Mouse (Mus musculus): ENCODE data around the gene Smc3. TPM values are rescaled to one million over a fixed set of nuclear protein-coding genes. Genes with fewer than 3 reads are reported as not detected.
A peak's percentile ranks its signal among the peaks of the same experiment; 100 is the strongest.

Gene Smc3
- total RNA-seq (2021) = 10 to 100 TPM; 49.4 to 55.9 TPM
- long read RNA-seq, experiment 1, full-length matches to known transcripts = 14 of 17 reads
- long read RNA-seq, experiment 1, partial matches to known transcripts = 3 of 17 reads
- long read RNA-seq, experiment 1, other reads (novel, unspliced or antisense) = 0 of 17 reads
- long read RNA-seq, experiment 2, full-length matches to known transcripts = 52 of 77 reads
- long read RNA-seq, experiment 2, partial matches to known transcripts = 25 of 77 reads
- long read RNA-seq, experiment 2, other reads (novel, unspliced or antisense) = 0 of 77 reads

DNA sequence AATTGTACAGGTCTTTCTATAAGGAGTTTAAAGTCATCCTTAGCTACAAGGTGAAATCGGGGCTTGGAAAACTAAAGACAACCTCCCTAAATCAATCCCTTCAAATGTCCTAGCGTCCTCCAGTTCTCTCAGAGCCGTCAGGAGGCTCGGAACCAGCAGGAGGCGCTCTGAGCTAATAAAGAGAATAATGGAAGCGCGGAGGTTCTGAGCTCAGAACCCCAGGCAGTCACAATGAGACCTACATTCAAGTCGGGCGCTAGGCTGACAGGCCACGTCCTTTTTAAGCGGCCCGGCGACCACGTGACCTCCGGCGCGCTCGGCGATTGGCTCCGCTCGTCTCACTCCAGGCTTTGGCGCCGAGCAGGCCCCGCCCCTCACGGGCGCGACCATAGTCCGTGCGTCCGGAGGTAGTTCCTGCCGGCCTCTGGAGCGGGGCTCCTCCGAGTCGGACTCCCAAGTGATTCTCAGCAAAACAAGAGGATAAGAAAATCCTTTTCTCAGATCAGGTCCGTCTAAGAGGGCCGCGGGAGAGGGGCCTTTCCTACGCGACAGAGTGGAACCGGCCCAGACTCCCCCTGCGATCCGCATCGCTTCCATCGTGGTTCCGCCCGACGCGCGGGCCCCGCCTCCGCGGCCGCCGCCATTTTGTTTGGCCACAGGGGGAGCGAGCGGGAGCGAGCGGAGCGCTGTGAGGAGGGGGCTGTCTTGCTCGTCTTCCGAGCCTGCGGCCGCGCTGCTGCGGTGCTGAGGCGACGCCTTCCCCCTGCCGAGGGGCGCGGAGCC is at the start of gene Smc3:
Gene Smc3 (plus strand): TSS at position 642 of the 783 bp plus-strand sequence.
- DNase-seq (ENCODE audit: low spot score in 2 of 2) = peak; percentile 98 to 99

DNA sequence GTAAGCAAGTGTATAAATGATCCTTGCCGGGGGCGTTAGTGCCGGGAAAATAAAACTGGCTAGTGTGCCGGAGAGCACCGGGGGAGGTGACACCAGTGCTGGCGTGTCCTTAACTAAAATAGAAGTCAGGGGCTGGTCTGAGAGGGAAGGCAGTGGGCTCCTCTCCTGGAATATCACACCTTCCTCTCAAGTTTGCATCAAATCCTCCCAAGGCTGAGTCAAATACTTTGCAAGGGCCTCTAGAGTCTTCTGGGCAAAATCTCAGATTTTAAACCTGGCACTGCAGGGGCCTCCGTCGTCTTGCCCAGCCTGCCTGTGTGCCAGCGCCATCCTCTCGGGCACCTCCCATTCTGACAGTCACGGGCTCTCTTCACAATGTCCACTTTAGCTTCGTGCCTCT is 49.2 kb upstream of the Smc3 start:
- no peak for DNase-seq (ENCODE audit: low spot score in 2 of 2)

DNA sequence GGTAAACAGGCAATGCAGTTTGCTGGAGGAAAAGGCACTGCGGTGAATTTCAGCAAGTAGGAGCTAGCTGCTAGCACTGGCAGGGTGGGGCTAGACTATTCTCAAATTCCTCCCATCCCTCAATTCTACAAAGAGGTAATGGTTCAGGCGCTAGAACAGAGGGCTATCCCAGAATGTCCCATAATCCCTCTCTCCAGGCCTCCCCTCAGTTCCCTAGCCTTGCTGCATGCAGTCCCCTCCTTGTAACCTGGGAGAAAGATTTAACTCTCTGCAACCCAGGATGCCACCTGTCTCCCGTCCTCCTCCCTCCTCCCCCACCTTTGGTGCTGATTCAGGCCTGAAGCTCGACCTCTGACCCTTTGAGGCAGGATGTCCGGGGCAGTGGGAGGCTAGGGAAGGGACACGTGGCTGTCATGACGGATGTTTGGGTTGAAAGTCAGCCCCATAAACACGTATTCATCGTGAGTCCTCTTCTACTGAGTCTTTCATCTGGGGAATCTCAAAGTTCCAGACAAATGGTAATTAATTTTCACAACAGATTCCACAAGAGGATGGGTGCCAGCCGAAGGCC is 47.9 kb upstream of the Smc3 start:
- no peak for DNase-seq (ENCODE audit: low spot score in 2 of 2)

DNA sequence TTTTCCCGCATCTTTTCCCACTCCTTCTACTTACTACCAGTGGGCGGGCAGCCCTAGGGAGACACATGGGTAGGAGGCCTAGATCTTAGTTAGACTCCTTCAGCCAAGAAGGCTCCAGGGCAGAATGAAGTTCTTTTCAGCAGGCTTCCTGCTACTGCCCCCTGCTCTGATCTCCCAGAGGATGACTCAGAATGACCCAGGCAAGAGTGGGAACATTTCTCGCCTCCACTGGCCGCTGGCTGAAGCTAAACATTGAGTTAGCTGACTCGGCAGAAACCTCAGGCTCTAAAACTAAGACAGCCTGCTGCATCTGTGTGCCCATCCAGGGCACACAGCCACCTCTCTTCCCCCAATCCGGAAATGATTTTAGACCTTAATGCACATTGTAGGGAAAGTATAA is 47.4 kb upstream of the Smc3 start:
- no peak for DNase-seq (ENCODE audit: low spot score in 2 of 2)

DNA sequence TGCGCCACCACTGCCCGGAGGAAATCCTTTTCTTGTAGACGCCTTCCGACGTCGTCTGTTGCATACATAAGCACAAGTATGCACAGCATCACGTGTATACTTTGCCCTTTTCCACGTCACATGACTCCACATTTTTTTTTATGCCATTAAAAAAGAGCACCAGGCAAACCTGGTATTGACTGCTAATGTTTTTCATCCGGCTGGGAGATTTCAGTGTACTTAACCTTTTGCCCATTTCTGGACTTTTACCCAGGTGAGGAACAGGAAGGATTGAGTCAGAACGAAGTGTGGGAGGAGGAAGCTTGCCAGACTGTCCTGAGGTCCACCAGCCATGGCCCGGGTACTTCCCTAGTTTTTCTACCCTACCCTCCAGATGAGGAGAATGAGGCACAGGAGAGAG is 45.8 kb upstream of the Smc3 start:
- DNase-seq (ENCODE audit: low spot score in 2 of 2) = no peak

DNA sequence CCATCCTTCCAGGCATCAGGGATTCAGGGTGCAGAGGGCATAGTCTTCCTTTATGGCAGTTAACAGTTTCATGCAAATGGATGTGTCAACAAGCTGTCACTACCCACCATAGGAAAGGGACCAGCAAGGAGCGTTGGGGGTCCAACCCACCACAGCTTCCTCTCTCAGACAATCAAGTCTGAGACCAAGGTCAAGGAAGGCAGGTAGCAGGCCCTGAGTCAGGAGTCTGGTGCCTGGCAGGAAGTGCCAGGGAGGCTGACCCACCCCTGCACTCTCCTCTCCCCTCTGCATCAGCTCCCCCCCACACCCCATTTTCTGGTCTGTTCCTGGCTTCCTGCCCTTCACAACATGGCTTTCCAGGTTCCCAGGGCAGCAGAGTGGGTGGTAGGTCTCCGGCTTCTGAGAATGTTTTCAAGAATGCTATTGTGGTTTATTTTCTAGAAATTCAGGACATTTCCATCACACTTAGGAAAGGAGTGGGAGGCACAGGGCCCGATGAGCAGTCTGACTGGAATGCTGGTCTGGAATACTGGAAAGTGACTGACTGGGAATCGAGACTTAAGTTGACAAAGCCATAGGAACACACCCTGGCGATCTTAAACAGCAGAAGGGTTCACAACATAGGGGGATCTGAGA is 45.1 kb upstream of the Smc3 start:
- no peak for DNase-seq (ENCODE audit: low spot score in 2 of 2)

DNA sequence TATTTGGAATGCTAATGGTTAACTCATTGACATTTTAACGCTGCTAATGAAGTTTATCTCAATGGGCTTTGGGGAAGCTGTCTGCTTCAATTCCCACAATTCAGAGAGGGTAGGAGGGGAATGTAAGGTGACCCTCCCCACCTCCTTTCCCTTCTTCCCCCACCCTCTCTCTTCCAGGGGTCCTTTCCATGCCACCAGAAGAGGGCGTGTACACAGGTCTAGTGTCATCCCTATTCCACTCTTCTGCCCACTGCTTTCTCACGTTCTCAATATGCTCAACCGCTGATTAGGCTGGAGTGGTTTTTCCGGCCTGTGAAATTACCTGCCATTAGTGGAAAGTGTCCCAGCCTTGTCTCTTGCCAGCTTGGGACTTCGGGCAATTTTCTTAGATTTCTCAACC is 43.4 kb upstream of the Smc3 start:
- DNase-seq (ENCODE audit: low spot score in 2 of 2) = no peak

DNA sequence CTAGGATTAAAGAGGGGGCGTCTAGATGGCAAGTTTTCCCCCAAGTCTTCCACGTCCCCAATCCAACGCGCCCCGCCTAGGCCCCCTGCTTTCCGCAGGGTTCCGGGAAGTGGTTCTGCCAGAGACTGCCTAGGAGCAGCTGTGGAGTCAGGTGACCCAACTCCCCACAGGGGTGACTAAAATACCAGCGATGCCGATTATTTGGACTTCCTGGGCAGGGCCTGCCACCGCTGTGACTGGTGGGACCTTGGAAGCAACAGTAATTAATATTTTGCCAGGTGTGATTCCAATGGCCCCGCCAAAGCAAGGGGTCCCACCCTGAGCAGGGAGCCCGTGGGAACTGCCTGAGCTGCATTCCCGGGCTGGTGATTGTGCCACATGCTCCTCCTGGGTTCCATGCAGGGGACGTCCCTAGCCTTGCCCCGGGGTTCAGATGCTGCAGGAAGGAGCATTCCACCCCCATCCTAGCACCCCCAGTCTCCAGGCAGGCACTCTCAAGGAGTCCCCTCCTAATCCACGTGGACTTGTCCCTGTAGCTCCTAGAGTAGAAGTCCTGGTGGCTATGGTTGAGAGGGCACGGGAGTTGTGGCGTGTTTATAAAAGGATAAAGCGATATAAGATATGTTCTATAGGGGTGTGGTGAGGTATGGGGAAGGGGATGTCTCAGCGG is 42.8 kb upstream of the Smc3 start:
- no peak for DNase-seq (ENCODE audit: low spot score in 2 of 2)

DNA sequence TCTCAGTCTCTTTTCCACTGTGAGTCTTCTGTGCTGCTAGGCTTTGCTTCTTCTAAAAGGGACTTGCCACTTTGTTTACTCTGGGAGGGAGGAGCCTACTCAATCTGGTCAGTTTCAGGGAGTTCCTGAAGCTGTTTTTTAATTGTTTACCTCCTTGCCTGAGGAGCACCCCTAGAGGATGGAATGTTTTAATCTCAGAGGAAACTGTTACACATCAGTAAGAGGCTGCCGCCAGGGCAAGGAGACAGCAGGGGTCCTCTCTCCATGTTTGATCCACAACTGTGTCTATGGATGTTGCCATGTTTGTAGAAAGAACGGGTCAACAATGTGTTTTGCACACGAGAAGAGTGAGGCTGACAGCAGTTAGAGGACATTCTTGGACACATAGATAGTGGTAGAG is 39.8 kb upstream of the Smc3 start:
- DNase-seq (ENCODE audit: low spot score in 2 of 2) = no peak

DNA sequence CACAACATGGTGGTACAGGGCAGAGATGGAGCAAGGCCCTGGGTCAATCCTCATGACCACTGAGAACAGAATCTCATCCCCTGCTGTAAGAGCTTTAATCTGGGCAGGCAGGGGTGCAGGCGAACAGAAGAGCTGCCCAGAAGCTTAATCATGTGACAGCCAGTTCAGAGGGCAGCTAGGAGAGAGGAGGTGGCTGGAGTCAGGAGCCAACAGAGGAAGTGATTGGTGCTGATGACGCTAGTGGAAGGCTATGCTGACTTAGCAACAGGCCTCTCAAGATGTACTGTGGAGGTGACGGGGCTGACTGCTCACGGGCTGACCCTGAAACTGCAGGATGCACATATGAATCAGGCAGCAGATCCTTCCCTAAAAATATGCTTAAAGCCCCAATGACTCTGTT is 36.0 kb upstream of the Smc3 start:
- no peak for DNase-seq (ENCODE audit: low spot score in 2 of 2)

DNA sequence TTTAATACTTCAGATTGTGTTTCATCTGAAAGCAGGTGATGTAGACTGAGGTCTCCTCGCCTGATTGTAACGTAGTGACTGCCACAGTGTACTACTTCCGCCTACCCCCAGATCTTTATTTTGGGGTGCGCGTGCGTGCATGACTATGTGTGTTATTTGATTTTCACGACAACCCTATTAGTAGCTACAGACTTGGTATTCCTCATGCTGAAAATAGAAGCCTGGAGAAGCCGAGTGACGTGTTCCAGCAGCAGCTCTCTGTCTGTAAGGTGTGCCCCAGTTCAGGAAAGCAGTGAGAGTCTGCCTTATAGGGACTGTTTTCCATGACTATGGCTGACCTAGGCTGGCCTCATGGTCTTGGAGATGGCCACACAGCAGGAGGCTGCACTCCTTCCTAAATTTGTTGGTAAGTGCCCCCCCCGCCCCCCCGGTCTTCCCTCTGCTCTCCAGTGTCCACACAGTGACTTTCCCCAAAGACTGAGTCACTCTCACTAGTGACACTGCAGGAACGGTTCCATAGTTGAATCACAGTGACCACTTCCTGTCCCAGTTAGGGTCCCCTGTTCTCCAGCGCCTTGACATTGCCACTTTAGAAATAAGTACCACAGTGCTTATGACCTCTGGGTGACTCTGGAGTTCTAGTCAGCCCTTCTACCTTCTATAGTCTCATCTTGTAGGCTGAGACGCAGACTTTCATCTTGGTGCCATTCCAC is 34.5 kb upstream of the Smc3 start:
- DNase-seq (ENCODE audit: low spot score in 2 of 2) = no peak

DNA sequence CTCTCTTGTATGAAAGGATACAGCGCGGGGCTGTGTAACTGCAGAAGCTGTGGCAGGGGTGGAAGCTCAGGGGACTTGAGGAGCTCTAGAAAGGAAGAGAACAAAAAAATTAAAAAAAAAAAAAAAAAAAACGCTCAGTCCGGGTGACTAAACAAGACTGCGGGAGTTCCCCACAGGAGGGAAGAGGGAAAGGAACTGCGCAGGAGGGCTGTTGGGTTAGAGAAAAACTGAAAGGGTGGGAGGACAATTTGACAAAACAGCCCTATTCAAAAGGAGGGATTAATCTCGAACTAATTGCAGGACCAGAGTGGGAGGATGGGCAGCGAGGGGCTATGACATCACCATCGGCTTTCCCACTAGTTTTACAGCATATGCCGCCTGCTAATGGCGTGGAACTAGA is 32.3 kb upstream of the Smc3 start:
- no peak for DNase-seq (ENCODE audit: low spot score in 2 of 2)

DNA sequence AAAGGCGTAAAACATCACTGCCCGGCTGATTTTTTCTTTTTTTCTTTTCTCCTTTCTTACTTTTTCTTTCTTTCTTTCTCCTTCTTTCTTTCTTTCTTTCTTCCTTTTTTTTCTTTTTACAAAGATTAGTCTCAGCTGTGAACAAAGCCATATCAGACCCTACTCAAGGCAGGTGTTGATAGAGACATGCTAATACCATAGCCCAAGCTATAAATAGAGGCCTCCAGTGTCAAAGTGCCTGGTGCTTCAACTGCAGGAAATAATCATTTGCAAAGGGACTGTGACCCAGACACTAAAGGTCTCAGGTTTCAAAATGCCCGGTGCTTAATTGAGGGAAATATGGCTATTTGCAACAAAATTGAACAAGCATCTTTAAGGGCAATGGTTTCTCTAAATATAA is 31.6 kb upstream of the Smc3 start:
- no peak for DNase-seq (ENCODE audit: low spot score in 2 of 2)

DNA sequence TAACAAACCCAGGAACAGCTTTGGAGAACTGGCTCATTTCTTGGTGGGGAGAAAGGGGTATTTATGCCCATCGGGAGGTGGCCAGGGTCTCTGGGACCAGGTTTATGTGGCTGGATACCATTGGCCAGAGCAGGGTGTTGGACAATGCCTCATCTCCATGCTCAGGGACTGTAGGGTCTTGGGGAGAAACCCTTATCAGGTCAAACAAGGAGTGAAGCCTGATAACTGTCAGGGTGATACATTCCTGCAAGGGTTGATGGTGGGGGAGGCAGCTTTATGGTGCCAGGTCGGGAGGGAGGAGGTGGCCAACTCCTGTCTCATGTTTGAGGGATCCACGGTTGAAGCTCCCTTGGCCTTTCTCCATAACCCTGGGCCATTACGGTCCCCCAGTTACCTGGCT is 29.1 kb upstream of the Smc3 start:
- no peak for DNase-seq (ENCODE audit: low spot score in 2 of 2)

DNA sequence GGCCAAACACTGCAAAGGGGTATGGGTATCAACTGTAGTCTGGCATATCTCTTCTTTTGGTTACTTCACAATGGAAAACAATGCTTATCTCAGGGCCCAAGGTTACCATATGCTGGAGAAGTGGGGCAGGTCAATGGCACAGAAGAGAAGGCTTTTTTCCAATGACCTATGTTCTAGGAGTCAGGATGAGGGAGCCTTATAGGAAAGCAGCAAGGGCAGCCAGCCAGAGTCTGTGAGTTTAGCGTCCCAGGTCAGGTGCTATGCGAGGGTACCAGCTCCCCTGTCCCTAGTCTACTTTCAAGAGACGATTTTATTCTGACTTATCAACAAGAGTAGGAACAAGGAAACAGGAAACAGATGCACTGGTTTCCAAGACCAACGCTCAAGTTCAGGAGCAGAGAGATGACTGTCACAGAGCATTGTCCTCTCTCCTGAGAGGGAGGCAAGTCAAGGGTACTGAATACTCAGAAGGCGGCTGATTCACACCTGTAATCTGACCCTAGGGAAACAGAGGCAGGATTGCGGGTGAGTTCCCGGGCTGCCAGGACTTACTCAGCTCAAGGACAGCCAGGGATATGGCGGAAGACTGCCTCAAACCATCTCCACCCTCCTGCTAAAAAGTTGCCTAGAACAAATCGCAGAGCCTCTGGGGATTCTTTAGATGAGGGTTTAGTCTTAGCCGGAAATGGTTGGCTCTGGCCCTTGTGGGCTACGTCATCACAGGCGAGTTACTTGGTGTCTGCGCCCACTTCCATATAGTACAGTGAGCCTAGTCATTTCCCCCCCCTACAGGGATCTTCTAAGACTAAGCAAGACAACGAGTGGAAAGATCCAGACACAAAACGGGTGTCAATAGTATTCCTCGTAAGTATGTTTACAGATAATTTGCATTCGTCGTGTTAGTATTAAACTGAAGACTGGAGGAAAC is 28.4 kb upstream of the Smc3 start:
- no peak for DNase-seq (ENCODE audit: low spot score in 2 of 2)

DNA sequence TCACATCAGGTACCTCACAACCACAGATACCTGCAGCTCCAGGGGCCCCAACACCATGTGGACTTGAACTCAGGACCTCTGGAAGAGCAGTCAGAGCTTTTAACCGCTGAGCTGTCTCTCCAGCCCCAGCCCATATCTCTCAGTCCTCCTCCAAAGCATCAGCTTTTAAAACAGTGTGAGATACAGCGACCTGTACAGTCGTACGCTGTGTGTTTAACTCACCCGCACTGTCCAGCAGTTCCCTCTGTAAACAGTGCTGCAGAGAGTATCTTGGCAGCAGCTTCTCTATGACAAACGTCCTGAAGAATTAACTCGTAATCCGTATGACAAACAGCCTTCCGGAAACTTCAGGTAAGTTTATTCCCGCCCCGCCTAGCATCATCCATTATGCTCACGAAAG is 27.6 kb upstream of the Smc3 start:
- DNase-seq (ENCODE audit: low spot score in 2 of 2) = no peak

DNA sequence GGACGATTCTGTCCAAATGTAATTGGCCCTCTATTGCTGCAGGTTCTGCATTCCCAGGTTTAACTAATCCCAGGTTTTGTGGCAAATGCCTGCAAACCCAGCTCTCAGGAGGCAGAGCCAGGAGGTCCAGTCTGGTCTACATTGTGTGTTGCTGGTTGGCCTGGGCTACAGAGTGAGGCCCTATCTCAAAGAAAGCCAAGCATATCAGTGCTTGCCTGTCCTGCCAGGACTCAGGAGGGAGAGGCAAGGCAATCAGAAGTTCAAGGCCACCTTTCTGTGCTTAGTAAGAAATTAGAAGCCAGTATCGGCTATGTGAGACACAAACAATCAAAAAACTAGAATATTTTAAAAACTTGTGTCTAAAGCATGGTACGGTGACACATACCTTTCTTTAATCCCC is 27.0 kb upstream of the Smc3 start:
- DNase-seq (ENCODE audit: low spot score in 2 of 2) = no peak

DNA sequence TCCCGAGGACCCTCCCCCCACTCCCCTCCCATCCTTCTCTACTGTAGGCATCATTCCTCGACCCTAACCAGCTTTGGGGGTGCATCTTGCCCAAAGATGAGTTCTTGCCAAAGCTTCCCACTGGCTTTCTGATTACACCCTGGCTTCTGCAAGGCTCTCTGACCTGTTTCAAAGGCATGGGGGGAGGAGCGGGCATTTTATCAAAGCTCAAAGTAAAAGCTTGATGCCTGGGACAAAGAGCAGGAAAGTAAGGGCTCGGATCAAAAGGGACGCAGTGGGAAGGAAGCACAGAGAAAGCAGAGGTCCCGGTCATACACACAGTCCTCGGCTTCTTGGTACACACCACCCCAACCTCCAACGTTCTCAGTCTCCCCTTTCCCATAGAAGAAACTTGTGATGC is 26.1 kb upstream of the Smc3 start:
- no peak for DNase-seq (ENCODE audit: low spot score in 2 of 2)

DNA sequence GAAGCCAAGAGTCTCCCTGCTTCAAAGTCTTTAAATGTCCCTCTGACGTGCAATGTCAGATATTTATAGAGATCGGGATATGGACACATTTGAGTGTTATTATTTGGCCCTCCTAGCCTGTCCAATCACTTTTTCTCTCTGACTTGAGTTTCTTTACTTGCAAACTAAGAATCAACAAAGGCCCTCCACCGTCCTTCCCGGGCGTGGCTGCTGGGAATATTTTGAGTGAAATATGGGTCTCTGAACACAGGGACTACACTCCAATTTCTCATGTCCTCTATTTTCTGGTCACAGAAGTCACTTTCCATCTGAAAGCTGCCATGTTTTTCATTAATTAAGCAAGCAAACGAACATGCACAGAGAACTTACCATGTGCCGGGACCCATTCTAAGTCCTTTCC is 25.7 kb upstream of the Smc3 start:
- DNase-seq (ENCODE audit: low spot score in 2 of 2) = no peak

Data from adrenal gland, postnatal 4 days (tissue).